Mouse (Mus musculus) kidney, postnatal 10 days (tissue): ENCODE data around the gene Olfr412.
A peak's percentile ranks its signal among the peaks of the same experiment; 100 is the strongest.

Experiments
- DNase-seq: peaks from one replicate; pipeline ENCODE4 v3.0.0; 2021; ENCODE audit warnings: mixed read lengths

Olfr412 gene

DNA sequence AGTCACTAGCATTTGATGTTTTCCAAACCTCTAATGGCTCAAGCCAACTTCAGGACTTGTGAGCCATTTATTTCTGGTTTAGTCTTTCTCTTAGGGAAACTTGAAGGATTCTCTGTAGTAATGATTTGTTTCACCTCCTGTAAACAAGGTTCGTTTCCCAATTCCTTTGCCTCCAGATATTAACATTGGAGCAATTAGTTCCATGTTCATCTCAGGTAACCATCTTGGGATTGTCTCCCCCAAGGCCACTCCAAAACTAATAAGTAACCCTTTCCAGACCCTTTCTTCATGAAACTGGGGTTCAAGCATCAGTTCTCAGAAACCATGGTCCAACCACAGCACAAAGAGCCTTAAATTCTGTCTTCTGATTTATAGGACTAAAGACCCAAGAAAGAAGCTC lies at the start of gene Olfr412:
Gene Olfr412, plus strand, starts transcription at position 301 of the 400 bp plus-strand sequence.
- DNase-seq, result no peak

- DNase-seq, result no peak
Observed at GRCm38 (mm10) chr11:74326044-74326443, 35.8 kb upstream of the Olfr412 start.

- DNase-seq, result no peak
Observed at GRCm38 (mm10) chr11:74328781-74329180, 33.1 kb upstream of the Olfr412 start.

GRCm38 (mm10) chr11:74337931-74338330 lies 23.9 kb upstream of the Olfr412 start, which contains the start of gene Olfr410:
Olfr410 (minus strand) TSS chr11:74338031.
- DNase-seq, result no peak

DNA sequence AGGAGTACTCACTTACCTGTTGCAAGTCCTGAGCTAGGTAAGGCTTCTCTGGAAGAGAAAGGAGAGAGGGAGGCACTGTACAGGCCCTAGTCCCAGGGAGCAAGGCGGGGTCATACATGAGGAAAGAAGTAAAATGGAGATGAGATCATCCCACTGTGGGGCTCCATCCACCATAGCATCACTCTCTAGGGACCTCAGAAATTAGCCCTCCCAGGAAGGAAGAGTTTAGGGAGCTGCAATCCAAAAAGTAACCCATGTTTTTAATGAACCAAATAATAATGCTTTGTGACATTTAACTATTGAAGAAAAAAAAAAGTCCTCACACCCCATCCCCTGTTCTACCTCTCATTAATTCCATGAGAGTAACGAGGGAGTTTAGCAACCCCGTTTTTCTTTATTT lies 9.3 kb upstream of the Olfr412 start, which contains the start of gene Olfr411:
Gene Olfr411, minus strand, starts transcription at position 101 of the 400 bp plus-strand sequence.
- DNase-seq, result no peak

DNA sequence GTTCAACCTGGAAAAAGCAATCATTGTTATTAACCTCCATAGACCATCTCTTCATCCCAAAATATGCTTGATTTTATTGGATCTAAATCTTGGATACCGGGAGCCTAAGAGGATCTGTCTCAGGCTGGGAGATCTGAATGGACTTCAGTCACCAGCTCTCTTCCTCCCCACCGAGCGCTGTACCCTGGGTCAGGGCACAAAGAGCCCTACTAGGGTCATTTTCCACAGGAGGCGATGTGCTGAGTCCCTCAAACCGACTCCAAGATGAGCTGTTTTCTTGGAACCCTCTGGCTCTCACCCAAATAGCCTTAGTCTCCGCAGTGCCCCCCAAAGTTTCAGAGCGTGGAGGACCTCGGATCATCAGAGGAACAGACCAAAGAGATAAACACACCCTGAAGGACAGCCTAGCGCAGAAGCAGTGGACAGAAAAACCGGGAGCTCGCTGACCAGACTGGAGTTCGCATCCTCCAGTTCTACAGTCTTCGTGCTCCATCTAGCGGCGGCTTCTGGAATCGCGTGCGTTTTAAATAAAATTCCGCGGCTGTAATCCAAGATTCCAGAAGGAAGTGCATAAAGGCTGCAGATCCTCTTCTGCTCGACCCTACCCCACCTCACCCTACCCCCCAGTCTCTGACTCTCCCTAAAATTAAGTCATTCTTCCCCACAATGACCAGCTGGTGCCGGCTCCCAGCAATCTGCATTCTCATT lies 9.7 kb downstream of the Olfr412 start:
- peak; percentile 84 for DNase-seq

DNA sequence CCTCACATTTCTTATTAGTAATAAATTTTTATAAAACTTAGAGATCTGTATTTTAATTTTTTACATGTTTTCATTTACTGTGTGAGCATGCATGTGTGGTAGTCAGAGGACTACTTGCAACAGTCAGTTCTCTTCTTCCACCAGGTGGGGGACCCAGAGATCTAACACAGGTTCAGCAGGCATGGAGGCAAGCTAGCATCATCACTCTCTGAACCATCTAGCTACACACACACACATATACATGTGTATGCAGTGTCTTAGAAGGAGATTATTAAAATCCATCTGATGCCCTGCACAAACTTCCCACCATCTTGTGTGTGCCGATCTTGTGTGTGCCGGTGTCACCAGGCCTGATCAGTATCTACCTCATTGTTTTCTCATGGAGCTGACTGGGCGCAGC lies 15.0 kb downstream of the Olfr412 start:
- peak; percentile 70 for DNase-seq

DNA sequence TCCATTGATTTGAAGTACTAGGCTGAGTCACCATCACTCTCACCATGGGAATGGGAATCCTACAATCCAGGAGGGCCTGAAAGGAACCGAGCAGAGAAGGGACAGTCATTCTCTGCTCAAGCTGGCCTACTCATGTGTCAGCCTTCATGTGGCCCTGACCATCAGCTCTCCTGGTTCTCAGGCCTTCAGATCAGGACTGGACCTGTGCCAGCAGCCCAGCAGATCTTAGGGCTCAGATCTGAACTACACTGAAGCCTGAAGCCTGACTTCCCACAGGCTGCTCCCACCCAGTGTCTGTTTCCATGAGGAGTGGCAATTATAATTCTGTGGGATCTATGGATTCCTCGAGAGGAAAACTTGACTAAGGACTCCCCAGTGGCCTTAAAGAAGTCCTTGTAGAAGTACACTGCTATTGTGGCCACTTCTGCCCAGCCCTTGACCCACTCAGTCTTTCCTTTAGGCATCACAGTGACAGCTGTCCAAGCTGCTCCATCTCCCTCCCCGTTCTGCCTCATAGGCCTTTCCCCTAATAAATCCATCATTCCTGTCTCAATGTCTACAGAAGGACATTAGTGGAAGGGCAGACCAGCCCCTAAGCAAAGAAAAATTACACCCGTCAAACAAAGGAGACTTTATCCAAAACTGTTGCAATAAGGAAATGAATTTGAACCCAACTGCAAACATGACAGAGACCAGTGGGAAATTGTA lies 17.5 kb downstream of the Olfr412 start:
- DNase-seq, result peak; percentile 18

DNA sequence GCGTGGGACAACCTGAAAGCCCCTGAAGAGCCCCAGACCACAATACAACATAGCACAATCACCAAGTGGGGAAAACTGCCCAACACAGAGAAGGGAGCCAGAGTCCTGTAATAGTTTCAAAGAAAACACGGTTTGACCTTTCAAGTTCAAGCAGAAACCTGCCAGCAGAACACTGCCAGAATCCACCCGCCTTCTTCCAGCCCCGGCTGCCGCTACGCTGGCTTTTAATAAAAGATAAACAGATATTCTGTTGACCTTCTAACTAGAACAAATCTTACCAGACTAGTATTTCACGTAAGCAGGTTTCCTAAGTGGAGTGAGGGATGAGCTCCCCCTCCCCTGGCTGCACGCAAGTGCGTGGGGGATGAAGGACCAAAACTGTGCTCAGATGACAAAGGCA lies 23.8 kb downstream of the Olfr412 start:
- DNase-seq, result no peak

GRCm38 (mm10) chr11:74387203-74387602 lies 25.3 kb downstream of the Olfr412 start:
- DNase-seq, result no peak

DNA sequence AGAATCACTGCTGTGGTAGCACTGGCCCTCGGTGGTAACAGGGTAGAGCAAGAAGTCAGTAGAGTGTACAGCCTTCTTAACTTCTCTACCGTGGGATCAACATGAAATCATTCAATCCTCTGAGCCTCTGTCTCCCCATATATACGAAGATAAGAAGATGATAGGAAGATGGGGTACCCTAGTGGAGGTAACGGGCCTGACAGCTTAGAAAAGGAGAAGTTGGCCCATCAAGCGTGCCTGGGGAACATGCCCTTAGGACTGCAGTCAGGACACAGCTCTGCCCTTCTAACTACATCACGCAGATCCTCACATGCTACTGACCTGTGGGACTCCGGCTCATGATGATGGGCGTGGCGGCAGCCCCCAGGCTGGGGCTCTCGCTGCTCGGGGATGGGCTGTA lies 30.0 kb downstream of the Olfr412 start:
- no peak for DNase-seq

DNA sequence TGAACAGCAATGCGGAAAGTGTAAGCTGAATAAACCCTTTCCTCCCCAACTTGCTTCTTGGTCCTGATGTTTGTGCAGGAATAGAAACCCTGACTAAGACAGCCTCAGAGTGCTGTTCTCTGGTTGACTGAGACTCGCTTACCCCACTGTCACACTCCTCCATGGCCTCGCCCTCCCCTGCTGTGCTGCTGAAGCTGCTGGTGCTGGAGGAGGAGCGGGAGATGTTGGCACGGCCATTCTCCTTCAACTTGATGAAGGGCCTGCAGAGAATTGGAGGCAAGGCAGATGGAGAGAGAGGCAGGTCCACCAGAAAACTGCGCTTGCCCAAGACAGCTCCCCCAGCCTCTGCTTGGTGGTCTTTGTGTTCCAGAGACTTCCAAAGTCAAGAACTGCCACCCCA lies 31.0 kb downstream of the Olfr412 start:
- DNase-seq, result no peak

DNA sequence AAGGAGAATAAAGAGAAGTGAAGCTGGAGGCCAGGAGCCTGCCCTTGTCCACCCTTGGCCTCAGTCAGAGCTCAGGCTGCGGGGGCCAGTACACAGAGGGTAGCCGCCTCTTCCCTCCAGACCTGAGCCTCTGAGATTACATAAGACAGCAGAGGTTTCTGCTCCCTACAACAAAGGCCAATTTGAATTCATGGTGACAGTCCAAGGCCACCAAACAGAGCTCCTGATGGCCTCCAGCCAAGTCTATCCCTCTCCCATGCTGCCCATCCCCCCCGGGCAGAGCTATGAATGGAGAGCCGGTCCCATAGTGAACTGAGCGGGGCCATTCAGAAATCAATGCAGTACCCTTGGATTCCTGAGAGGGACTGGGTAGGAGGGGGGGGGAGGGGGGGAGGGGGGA lies 31.6 kb downstream of the Olfr412 start:
- DNase-seq, result no peak

- no peak for DNase-seq
Observed at GRCm38 (mm10) chr11:74395583-74395982, 33.7 kb downstream of the Olfr412 start.

- DNase-seq, result no peak
Observed at GRCm38 (mm10) chr11:74402126-74402525, 40.3 kb downstream of the Olfr412 start.

GRCm38 (mm10) chr11:74404216-74404615 lies 42.3 kb downstream of the Olfr412 start:
- DNase-seq, result no peak

DNA sequence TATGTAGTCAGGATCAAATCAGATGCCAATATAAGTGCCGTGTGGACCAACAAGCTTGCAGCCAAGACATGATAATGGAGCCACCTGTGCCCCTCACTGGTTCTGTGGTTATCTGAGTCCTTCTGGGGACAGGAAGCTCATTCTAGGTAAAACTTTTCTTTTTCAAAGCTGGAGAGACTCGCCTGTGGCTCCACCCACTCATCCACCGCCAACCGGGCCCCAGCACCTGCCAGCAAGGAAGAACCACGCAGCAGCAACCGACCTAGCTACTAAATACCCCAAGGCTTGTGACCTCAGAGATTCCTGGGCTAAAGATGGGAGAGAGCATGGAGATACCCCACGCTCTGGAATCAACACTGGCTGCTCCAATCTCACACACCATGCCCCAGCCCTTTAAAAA lies 43.3 kb downstream of the Olfr412 start:
- no peak for DNase-seq

DNA sequence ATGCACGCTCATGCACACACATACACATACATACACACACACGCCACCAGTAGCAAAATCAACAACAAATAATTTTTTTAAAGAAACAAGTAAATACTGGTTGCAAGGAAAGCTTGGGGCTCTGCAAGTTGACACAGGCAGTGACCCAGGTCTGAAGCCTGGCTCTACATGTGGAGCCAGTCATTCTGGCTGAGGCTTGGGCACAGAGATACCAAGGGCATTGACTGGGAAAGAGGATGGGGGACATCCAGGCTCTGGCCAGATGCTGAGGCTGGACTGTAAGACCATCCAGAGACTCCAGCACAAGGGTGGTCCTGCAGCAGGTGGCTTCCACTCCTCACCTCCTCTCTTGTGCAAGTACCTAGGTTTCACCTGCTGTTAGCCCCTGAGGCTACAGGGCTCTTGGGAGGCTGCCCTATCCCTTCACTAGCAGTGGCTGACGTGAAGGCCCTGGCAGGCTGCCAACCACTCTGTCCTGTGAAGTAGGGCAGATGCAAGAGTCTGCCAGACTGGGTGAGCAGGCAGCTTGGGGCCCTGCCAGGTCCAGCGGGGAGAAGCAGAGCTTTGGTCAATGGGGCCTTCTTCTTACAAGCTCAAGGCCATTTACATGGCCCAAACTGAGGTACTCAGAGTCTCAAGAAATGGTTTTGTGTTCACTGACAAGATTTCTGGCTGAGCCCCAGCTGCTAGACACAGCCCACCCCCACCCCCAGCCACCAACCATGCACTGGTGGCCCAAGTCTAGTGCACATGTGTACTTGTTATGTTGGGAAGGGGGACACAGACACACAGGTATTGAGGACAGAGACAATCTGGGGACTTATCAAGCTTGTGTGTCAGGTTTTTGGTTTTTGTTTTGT lies 46.9 kb downstream of the Olfr412 start:
- peak; percentile 95 for DNase-seq

DNA sequence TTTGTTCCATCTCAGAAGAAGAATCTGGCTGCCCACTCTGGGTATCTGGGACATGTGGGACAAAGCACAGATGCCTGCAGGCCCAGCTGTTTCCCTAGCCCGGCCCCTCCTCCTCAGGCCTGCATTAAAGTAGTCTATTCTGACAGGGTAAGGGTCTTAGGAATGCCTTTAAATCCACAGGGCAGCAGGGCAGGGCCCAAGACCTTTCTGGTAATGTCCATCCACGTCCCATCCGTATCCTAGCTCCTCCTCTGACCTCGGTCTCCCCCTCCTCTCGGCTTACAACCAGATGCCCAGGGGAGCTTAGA lies 47.5 kb downstream of the Olfr412 start:
- DNase-seq, result no peak

DNA sequence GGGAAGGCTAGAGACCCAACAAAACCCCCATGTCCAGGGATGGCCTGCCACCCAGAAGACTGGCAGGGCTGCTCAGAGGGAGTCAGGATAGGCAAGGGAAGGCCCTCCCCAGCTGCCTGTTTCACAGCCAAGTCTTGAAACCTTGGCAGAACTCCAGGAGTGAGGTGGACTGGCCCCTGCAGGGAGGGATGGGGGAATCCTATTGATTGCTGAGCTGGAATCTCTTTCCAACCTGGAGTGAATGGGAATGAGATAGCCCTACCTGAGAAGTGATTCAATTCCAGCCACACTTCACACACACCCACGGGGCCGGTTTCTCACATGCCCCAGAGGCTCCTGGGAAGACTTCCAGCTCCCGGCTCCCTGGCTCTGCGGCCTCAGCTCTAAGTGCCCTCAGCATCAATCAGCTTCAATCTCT lies 47.9 kb downstream of the Olfr412 start:
- peak; percentile 68 for DNase-seq

DNA sequence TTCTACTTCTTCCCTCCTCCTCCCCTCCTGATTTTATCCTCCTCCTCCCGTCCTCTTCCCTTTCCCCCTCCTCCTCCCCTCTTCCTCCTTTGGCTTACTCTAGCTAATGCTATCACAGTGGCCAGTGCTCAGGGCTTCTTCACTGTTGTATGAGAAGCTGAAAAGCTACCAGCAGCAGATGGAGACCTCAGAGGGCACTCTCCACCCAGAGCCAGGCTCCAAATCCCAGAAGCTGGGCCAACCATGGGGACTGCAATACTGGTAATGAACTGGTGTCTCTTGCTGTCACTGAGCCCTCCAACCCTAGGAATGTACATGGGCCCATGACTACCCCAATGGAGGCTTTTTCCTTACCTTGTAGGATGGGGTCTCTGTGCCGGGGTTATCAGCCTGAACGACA lies 50.1 kb downstream of the Olfr412 start:
- DNase-seq, result no peak

- no peak for DNase-seq
Observed at GRCm38 (mm10) chr11:74412462-74412861, 50.6 kb downstream of the Olfr412 start.

GRCm38 (mm10) chr11:74413449-74413972 lies 51.6 kb downstream of the Olfr412 start:
- DNase-seq, result no peak
